28 mouse cellular contexts compared by ENCODE assay signal in the genomic region with DNA sequence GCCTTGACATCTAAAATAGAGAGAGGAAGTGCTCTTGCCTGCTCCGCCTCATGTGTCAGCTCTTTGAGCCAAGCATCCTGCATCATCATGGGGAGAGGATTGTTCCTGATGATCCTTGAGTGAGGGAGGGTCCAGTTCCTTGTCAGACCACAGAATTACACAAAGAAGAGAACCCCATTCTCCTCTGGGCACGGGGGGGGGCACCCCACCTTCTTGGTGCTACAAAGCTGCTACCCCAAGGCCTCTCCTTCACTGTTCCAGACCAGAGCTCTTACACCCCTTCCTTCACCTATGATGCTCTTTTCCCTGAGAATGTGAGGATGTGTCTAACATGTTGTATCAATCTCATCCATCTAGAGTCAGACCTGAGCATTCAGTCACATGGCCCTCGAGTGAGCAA.
"Had no signal": no experiment of that assay in that cellular context is flagged by ENCODE, and none has a peak within 500 bp of the region (broad histone marks: within the 10 kb centered on the region; RNA-seq: fewer than 3 reads in every experiment).

No protein-coding gene starts in this region.

- H3K4me1 ChIP-seq: heart, embryonic 13.5 days; heart, embryonic 15.5 days; hindbrain, embryonic 10.5 days; hindbrain, embryonic 12.5 days; hindbrain, embryonic 13.5 days; hindbrain, embryonic 15.5 days; intestine, embryonic 15.5 days; kidney, embryonic 15.5 days had no signal

- H3K27ac ChIP-seq: heart, embryonic 13.5 days; heart, embryonic 15.5 days; hindbrain, embryonic 10.5 days; hindbrain, embryonic 12.5 days; hindbrain, embryonic 13.5 days; hindbrain, embryonic 14.5 days; hindbrain, embryonic 15.5 days; hindbrain, postnatal 0 days; intestine, embryonic 15.5 days; kidney, embryonic 15.5 days; kidney, postnatal 0 days; layer of hippocampus, adult 2 months; left cerebral cortex, adult 2 months had no signal

- H3K36me3 ChIP-seq: heart, embryonic 12.5 days; heart, embryonic 13.5 days; heart, embryonic 15.5 days; hindbrain, embryonic 10.5 days; hindbrain, embryonic 12.5 days; hindbrain, embryonic 13.5 days; hindbrain, embryonic 15.5 days; intestine, embryonic 15.5 days; kidney, embryonic 15.5 days had no signal

- DNase-seq: heart, postnatal 10 days; heart, postnatal 14 days; kidney, adult 11 months; kidney, adult 18-20 months; kidney, adult 2 months; kidney, adult 8-10 months; kidney, adult 9 months; kidney, postnatal 10 days; kidney, postnatal 14 days; kidney, postnatal 25 days; kidney, postnatal 36 days; kidney, postnatal 4 days; layer of hippocampus, adult 9-11 months; layer of hippocampus, postnatal 36 days had no signal

- H3K4me3 ChIP-seq: heart, embryonic 12.5 days; heart, embryonic 13.5 days; heart, embryonic 15.5 days; hindbrain, embryonic 10.5 days; hindbrain, embryonic 12.5 days; hindbrain, embryonic 13.5 days; hindbrain, embryonic 15.5 days; intestine, embryonic 15.5 days; kidney, embryonic 15.5 days; layer of hippocampus, adult 2 months; left cerebral cortex, adult 2 months had no signal

- H3K27me3 ChIP-seq: heart, embryonic 12.5 days; heart, embryonic 13.5 days; heart, embryonic 15.5 days; hindbrain, embryonic 12.5 days; hindbrain, embryonic 13.5 days; hindbrain, embryonic 15.5 days; intestine, embryonic 15.5 days; kidney, embryonic 15.5 days had no signal

- H3K9me3 ChIP-seq: heart, embryonic 13.5 days; heart, embryonic 15.5 days; hindbrain, embryonic 10.5 days; hindbrain, embryonic 12.5 days; hindbrain, embryonic 13.5 days; hindbrain, embryonic 15.5 days; intestine, embryonic 15.5 days; kidney, embryonic 15.5 days had no signal
